Mouse (Mus musculus) neural tube, embryonic 12.5 days (tissue): ENCODE data around the gene Kri1. TPM values are rescaled to one million over a fixed set of nuclear protein-coding genes. Genes with fewer than 3 reads are reported as not detected.
"Not testable (repeated sequence)": the region's sequence is repeated elsewhere in the genome, so short reads cannot be mapped to it uniquely, and the experiment has no call there.

Source experiments
- ATAC-seq: fragments of 200-750 bp; cut with Nextera tagmentation; 2 replicates; pipeline ENCODE4 v1.8.0; 2017; ENCODE audit warnings: low read depth, mild to moderate bottlenecking, moderate TSS enrichment, moderate library complexity; ENCODE audit not compliant: low FRiP score
- H3K27ac ChIP-seq: fragments of 300-500 bp; sonication (generic); 2 replicates; pipeline ENCODE4 v1.5.1; 2016
- H3K27me3 ChIP-seq: fragments of 300-500 bp; sonication (generic); replicated peaks from 2 replicates; pipeline ENCODE4 v1.6.1; 2016; ENCODE audit warnings: mild to moderate bottlenecking
- H3K36me3 ChIP-seq: fragments of 300-500 bp; sonication (generic); 2 replicates; pipeline ENCODE4 v1.6.1; 2016; ENCODE audit warnings: mild to moderate bottlenecking
- H3K4me1 ChIP-seq: fragments of 300-500 bp; sonication (generic); 2 replicates; pipeline ENCODE4 v1.6.1; 2016
- H3K4me2 ChIP-seq: fragments of 300-500 bp; sonication (generic); replicated peaks from 2 replicates; pipeline ENCODE4 v1.6.1; 2016; ENCODE audit warnings: mild to moderate bottlenecking
- H3K4me3 ChIP-seq: fragments of 300-500 bp; sonication (generic); 2 replicates; pipeline ENCODE4 v1.5.1; 2016
- H3K9ac ChIP-seq: fragments of 300-500 bp; sonication (generic); 2 replicates; pipeline ENCODE4 v1.6.1; 2016; ENCODE audit warnings: mild to moderate bottlenecking
- H3K9me3 ChIP-seq: fragments of 300-500 bp; sonication (generic); 2 replicates; pipeline ENCODE4 v1.6.1; 2016; ENCODE audit warnings: mild to moderate bottlenecking
- WGBS: fragments of 180-500 bp; shearing (Covaris S2); methylation state at CpG from one replicate; pipeline ENCODE4 v1.1.7; 2016; 5-methylcytosine and 5-hydroxymethylcytosine counted together
- polyA plus RNA-seq: library from polyadenylated mRNA; unstranded; fragments of >200 nt; fragmentation: Nextera tagmentation; extraction: Ambion mirVana; gene quantifications from 2 replicates; pipeline ENCODE4 v1.2.1, GENCODE M21; 2016

The Kri1 gene
- polyA plus RNA-seq, 1 experiment from 2014 or later = 18.0 TPM

DNA sequence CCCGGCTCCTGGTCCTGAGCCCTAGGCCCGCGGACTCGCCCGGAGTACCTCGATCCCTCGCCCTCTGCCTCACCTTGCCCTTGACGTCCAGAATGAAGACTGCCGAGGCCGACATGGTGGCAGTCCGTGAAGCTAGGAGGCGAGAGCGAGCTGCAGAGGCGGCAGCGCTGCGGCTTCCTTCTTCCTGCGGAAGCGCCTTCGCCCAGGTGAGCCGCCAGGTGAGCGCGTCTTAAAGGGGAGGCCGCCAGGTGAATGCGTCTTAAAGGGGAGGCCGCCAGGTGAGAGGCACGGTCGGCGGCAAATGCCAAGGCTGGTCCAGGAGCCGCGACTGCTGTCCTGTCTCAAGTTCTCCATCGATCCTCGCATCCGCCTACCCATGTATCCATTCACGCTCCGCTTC, 24.4 kb upstream of the Kri1 start, which contains the start of gene Ap1m2:
Ap1m2 (minus strand) TSS at position 204 of the 400 bp plus-strand sequence.
- Histone ChIP-seq H3K4me3 (peak within 1 kb of the TSS; percentile 7; the same call in 1 of the 2 replicates), H3K4me1 (peaks cover 6% of the 10 kb centered on the region; the same call in 1 of the 2 replicates), H3K27me3 (peaks cover 19% of the 10 kb centered on the region), H3K27ac (no peak within 1 kb of the TSS), H3K9ac (0 out of 2 replicates have a peak within 1 kb of the TSS, but pooled peaks have one; percentile 29), H3K9me3 (no peaks in the 10 kb centered on the region), H3K4me2 (peak within 1 kb of the TSS; percentile 35), H3K36me3 (no peaks in the 10 kb centered on the region)
- ATAC-seq = no peak
- WGBS = 8% methylated on average over 34 of the region's 35 CpGs

DNA sequence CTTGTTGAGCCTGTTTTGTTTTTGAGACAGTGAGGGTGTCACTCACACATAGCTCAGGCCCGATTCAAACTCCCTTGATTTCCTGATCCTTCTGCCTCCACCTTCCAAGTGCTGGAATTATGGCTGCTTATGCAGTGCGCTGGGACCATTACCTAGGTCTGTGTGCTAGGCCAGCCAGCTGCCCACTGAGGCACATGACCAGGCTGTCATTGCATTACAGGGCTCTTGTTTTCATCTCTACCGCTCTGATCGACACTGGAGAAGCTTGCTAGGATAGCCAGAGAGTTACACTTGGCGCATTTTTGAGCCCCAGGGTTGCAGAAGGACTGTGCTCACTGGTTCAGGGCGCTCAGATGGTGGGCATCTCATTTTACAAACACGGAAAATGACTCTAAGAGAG, 23.9 kb upstream of the Kri1 start:
- no peak overlapping the region for H3K4me2 ChIP-seq
- no peak for ATAC-seq
- no peak overlapping the region for H3K9ac ChIP-seq
- H3K27ac ChIP-seq = no peak overlapping the region
- peaks cover 6% of the 10 kb centered on the region; the same call in 1 of the 2 replicates for H3K4me1 ChIP-seq
- WGBS = 25% methylated on average over 7 of the region's 7 CpGs
- H3K4me3 ChIP-seq = no peak overlapping the region
- no peaks in the 10 kb centered on the region for H3K36me3 ChIP-seq
- no peaks in the 10 kb centered on the region for H3K9me3 ChIP-seq
- peaks cover 19% of the 10 kb centered on the region for H3K27me3 ChIP-seq

DNA sequence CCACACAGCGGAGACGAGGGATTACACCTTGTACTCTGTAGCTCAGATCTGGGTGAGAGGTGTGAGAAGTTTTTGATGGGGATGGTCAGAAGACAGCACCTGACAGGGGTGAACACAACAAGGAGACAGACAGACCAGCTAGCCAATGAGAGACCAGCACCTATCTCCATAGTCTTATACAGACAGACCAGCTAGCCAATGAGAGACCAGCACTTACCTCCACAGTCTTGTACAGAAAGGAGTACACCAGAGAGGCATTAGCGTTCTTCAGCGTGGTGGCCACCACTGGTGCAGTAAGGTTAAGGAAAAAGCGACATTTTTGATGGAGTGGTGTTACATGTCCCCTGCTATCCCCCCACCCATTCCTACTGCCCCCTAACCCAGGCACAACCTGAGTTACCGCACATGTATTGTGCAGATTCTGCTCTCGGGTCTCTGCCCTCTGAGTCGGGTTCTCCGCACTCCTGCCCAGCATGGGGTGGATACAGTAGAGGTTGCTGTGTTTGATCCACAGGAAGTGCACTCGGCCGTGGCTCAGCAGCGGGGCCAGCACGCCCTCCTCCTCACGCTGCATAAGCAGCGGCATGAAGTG, 21.5 kb upstream of the Kri1 start:
- Histone ChIP-seq H3K27me3 (peaks cover 19% of the 10 kb centered on the region), H3K9me3 (no peaks in the 10 kb centered on the region), H3K4me1 (peaks cover 6% of the 10 kb centered on the region; the same call in 1 of the 2 replicates), H3K27ac (no peak overlapping the region), H3K4me2 (no peak overlapping the region), H3K4me3 (no peak overlapping the region), H3K36me3 (no peaks in the 10 kb centered on the region), H3K9ac (no peak overlapping the region)
- 73% methylated on average over 15 of the region's 15 CpGs for WGBS
- no peak for ATAC-seq

DNA sequence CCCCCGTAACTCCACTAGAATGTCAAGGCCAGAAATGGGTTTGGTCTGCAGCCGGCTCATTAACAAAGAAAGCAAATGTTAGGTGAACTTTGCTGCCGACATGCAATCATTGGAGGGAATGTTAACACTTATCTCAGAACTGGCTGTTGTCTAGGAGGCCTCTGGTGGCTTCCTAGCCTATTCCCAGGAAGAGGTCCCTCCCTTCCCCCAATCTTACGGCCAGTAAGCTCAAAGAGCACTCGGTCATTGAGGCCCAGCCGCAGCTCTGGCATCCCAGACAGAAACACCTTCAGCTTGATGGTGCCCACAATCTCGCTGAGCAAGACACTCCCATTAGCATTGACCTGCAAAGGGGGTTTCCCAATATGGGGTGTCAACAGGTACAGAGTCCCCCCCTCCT, 17.3 kb upstream of the Kri1 start:
- Histone ChIP-seq H3K27me3 (no peaks in the 10 kb centered on the region), H3K4me3 (no peak overlapping the region), H3K36me3 (no peaks in the 10 kb centered on the region), H3K4me2 (no peak overlapping the region), H3K27ac (no peak overlapping the region), H3K4me1 (no peaks in the 10 kb centered on the region), H3K9me3 (no peaks in the 10 kb centered on the region), H3K9ac (no peak overlapping the region)
- ATAC-seq = no peak
- 85% methylated on average over 7 of the region's 7 CpGs for WGBS

DNA sequence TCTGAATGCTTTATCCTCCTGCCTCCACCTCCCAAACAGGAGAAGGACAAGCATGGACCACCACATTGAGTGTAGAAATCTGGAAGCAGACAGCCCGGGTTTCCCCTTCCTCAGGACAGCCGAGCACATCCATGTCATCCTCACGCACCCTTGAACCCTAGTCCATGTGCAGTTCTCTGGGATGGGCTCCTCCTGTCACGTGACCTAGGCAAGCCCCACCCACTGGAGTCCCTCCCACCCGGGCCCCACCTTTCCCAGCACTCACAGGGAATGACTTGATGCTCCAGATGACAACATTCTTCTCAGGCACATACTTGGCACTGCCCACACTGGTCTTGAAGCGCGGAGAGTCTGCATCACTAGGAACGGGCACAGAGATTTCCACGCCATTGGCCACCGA, 11.2 kb upstream of the Kri1 start:
- Histone ChIP-seq H3K36me3 (no peaks in the 10 kb centered on the region), H3K4me2 (no peak overlapping the region), H3K9me3 (no peaks in the 10 kb centered on the region), H3K9ac (no peak overlapping the region), H3K27me3 (no peaks in the 10 kb centered on the region), H3K4me3 (no peak overlapping the region), H3K27ac (no peak overlapping the region), H3K4me1 (no peaks in the 10 kb centered on the region)
- ATAC-seq = no peak
- WGBS = 87% methylated on average over 10 of the region's 10 CpGs

DNA sequence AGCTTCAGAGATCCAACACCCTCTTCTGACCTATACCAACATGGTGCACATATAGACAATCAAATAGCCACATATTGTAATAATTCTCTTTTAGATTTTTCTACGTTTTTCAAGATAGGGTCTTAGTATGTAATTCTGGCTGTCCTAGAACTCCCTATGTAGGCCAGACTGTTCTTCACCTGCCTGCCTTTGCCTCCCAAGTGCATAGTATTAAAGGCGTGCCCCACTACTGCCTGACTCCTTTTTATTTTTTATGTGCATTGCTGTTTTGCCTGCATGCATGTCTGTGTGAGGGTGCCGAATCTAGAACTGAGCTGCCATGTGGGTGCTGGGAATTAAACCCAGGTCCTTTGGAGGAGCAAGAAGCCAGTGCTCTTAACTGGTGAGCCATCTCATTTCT, 4.5 kb upstream of the Kri1 start:
- H3K9me3 ChIP-seq = no peaks in the 10 kb centered on the region
- no peak overlapping the region for H3K9ac ChIP-seq
- peaks cover 21% of the 10 kb centered on the region for H3K4me1 ChIP-seq
- H3K4me3 ChIP-seq = no peak overlapping the region
- H3K36me3 ChIP-seq = no peaks in the 10 kb centered on the region; the same call in 1 of the 2 replicates
- H3K4me2 ChIP-seq = no peak overlapping the region
- no peak overlapping the region for H3K27ac ChIP-seq
- no peak for ATAC-seq
- 93% methylated on average over 3 of the region's 3 CpGs for WGBS
- no peaks in the 10 kb centered on the region for H3K27me3 ChIP-seq

DNA sequence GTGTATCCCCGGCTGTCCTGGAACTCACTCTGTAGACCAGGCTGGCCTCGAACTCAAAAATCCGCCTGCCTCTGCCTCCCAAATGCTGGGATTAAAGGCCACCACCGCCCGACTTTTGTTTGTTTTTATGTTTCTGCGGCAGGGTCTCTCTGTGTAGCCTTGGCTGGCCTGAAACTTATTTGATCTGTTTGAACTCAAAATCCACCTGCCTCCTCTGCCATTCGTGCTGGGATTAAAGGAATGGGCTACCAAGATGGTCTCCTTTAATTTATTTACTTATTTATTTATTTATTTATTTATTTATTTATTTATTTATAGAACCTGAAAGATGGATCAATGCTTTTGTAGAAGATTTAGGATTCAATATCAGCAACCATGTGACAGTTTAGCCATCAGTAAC, 4.1 kb upstream of the Kri1 start:
- H3K4me3 ChIP-seq = peak overlapping the region; percentile 35; the same call in 1 of the 2 replicates
- H3K9me3 ChIP-seq, ATAC-seq, H3K27me3 ChIP-seq, H3K36me3 ChIP-seq: not testable (repeated sequence)
- H3K27ac ChIP-seq = 0 out of 2 replicates have a peak overlapping the region, but pooled peaks have one; percentile 57
- H3K9ac ChIP-seq = 0 out of 2 replicates have a peak overlapping the region, but pooled peaks have one; percentile 8
- peaks cover 25% of the 10 kb centered on the region for H3K4me1 ChIP-seq
- H3K4me2 ChIP-seq = peak overlapping the region; percentile 89
- 17% methylated on average over 7 of the region's 7 CpGs for WGBS

DNA sequence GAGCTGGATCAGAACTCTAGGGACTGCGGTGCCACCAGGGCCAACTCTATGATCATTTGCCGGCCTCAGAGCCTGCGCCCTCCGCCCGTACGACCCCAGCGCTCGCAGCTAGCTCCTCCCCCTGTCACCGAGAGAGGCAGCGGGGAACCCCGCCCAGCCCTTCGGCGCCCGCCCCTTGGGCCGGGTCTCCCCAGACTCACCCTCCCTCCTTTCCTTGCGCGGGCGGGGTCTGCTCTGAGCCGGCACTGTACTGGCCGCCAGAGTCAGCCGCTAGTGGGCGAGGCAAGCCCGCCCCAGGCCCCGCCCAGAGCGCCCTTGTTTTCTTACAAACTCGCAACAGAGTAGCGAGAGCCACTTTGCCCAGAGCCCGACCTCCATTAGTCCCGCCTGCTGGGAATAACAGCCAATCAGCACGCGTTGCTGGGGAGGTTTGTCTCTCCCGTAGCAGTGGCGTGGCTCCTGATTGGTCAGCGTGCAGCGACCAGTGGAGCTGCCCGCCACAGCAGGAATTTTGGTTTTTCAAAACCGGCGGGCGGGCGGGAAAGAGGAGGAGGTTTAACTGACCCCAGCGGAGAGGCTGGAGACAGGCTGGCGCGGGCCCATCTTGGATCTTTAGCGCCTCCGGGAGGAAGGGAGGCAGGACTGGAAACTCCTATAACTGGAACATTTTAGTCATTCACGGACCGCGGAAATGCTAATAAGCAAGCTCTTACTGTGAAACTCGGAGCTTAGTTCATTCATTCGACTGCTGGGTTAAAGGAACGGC, 3.4 kb upstream of the Kri1 start, which contains the start of gene Cdkn2d:
Cdkn2d (minus strand) TSS at position 386 of the 766 bp plus-strand sequence.
- under 1% methylated on average over 51 of the region's 51 CpGs for WGBS
- H3K4me2 ChIP-seq = peak within 1 kb of the TSS; percentile 89
- H3K4me1 ChIP-seq = peaks cover 32% of the 10 kb centered on the region
- no peaks in the 10 kb centered on the region; the same call in 1 of the 2 replicates for H3K36me3 ChIP-seq
- no peaks in the 10 kb centered on the region for H3K27me3 ChIP-seq
- no peaks in the 10 kb centered on the region for H3K9me3 ChIP-seq
- peak; percentile 96 for ATAC-seq
- H3K27ac ChIP-seq = peak within 1 kb of the TSS; percentile 74
- H3K4me3 ChIP-seq = peak within 1 kb of the TSS; percentile 63
- H3K9ac ChIP-seq = peak within 1 kb of the TSS; percentile 73

DNA sequence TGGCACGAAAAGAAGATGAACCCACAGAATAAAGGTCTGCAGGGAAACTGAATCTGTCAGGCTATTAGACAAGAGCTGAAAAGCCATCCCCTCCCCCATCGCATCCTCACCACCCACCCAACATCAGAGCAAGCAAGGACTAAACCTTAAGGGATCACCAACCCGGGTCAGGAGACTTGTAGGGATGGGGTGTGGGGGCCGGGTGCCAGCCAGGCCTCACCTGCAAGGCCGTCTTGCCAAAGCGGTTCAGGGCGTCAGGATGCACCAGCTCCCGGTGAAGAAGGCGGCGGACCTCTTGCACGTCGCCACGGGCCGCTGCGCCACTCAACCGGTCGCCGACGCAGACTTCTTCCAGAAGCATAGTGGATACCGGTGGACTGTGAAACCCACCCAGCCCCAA, 2.8 kb upstream of the Kri1 start:
- peak overlapping the region; percentile 73 for H3K9ac ChIP-seq
- H3K9me3 ChIP-seq = no peaks in the 10 kb centered on the region
- WGBS = under 1% methylated on average over 20 of the region's 20 CpGs
- peaks cover 32% of the 10 kb centered on the region for H3K4me1 ChIP-seq
- peak overlapping the region; percentile 89 for H3K4me2 ChIP-seq
- peak overlapping the region; percentile 74 for H3K27ac ChIP-seq
- H3K4me3 ChIP-seq = peak overlapping the region; percentile 63
- H3K27me3 ChIP-seq = no peaks in the 10 kb centered on the region
- peak; percentile 10 for ATAC-seq
- no peaks in the 10 kb centered on the region; the same call in 1 of the 2 replicates for H3K36me3 ChIP-seq

DNA sequence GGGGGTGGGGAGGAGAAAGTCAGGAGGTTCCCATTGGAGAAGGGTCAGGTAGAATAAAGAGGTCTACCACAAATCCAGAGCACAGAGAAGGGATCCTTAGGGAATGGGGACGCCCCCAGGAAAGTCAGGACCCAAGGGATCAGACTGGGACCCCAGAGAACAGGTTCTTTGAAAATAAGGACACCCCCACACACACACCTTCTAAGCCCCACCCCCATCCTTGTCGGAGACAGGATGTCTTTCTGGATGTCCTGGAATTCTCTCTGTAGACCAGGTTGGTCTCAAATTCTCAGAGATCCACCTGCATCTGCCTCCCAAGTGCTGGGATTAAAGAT, 1.5 kb upstream of the Kri1 start:
- Histone ChIP-seq H3K27ac (no peak overlapping the region), H3K9ac (no peak overlapping the region), H3K9me3 (no peaks in the 10 kb centered on the region), H3K27me3 (no peaks in the 10 kb centered on the region), H3K4me1 (peaks cover 32% of the 10 kb centered on the region), H3K36me3 (peaks cover 8% of the 10 kb centered on the region), H3K4me2 (peak overlapping the region; percentile 89), H3K4me3 (peak overlapping the region; percentile 63; the same call in 1 of the 2 replicates)
- ATAC-seq = no peak
- WGBS = 79% methylated on average over 2 of the region's 2 CpGs

DNA sequence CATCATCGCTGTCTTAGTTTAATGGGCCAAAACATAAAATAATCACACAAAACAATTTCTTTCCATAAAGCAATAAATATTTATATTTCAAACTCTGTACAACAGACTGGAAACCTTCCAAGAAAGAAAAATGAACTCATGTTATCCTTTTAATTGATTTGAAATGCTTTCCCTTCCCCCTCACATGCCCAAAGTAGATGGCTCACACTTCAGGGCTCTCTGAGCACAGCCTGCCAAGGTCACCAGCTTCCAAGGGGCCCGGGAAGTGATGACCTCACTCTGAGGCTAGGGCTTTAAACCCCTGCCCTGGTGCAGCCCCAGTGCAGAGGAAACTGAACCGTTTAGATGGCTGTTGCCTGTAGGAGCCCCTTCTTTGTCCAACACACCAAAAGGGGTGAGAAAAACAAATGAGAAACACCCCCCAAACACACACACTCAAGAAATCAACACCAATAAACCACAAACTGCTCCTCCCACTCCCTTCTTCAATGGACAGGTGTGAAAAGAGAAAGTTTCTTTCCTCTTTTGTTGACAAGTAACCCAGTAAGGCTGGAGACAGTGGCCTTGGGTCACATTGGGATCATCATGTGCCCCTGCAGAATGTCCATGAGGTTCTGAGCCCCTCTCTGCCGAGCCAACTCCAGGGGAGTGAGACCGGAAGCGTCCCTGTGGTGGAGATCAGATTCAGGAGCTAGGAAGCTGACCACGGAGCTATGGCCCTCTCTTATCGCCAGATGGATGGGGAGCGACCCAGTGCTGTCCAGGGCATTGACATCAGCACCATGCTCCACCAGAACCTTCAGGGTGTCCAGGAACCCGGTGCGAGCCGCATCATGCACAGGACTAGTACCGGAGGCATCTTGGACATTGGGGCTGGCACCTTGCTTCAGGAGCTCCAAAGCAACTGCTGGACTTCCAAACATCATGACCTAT, 901 bp upstream of the Kri1 start:
- 78% methylated on average over 13 of the region's 13 CpGs for WGBS
- 0 out of 2 replicates have a peak overlapping the region, but pooled peaks have one; percentile 71 for H3K9ac ChIP-seq
- H3K9me3 ChIP-seq = no peaks in the 10 kb centered on the region
- peak overlapping the region; percentile 89 for H3K4me2 ChIP-seq
- no peaks in the 10 kb centered on the region for H3K27me3 ChIP-seq
- no peak overlapping the region for H3K27ac ChIP-seq
- no peak for ATAC-seq
- peaks cover 32% of the 10 kb centered on the region for H3K4me1 ChIP-seq
- H3K4me3 ChIP-seq = peak overlapping the region; percentile 70
- H3K36me3 ChIP-seq = peaks cover 14% of the 10 kb centered on the region
